Mouse (Mus musculus) cerebellum, postnatal 36 days (tissue): ENCODE results near the gene Dpep3.
A peak's percentile ranks its signal among the peaks of the same experiment; 100 is the strongest.

ENCODE experiments used
- DNase-seq, 2 experiments: peaks; one replicate each; pipeline ENCODE4 v3.0.0; 2021 to 2022; ENCODE audit warnings: mixed read lengths in 2 of 2

Gene Dpep3

DNA sequence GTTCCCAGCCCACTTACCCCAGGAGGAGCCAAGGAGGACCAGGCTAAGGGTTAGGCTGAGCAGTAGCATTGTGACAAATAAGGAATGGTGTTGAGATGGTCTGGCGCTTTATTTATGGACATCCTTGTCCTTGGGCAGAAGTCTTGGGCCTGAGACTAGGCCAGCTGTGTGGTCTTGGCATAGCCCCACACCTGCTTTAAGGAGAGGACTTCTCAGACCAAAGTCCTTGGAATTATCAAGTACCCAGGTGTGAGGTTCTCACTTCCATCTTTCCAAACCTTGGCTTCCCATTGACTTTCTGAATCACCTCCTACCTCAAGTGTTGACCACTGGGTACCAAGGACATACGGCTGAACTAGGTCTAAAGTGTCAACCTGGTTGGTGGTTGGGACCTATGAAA, 45.5 kb downstream of the Dpep3 start, which contains the start of gene Ctrl:
Gene Ctrl, minus strand, starts transcription at position 101 of the 400 bp plus-strand sequence.
- DNase-seq = no peak

- DNase-seq = no peak
These were observed 46.7 kb downstream of the Dpep3 start for GRCm38 (mm10) chr8:105932525-105932924.

GRCm38 (mm10) chr8:105931271-105931670, 48.0 kb downstream of the Dpep3 start:
- DNase-seq = no peak

DNA sequence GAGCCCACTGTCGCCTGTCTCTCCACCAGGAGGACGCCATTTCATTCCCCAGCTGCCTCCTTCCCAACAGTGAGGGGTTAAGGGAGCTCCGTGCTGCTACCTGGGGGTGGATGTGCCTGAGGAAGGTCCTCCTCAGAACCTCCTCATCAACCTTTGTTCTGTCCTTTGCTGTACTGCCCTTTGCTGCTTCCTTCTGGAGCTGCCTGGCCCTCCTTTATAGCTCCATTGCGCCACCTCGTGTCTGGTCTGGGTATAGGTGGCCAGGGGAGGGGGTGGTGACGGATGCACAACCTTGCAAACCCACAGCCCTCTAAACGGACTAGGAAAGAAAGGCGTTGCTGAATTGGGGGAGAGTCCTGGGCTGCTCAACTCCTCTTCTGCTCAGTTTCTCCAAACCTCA, 48.6 kb downstream of the Dpep3 start:
- peak; percentile 84 to 85 for DNase-seq

DNA sequence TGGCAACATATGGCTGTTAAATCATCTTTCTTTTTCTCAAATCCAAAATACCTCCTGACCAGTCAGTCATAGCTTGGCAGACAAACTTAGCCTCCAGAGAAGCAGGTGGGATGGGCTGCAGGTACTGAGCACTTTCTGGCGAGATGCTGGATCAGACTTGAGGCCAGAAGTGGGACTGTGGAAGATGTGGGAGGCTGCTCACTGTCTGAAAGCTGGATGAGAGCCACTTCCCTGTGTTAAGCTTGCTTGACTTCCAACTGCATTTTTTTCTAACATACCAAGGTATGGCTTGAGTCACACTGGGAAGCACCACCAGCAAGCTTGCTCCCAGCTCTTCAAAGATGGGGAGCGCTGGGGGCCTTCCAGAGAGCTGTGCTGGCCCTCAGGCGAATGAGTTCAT, 54.1 kb downstream of the Dpep3 start:
- DNase-seq = no peak
